7 mouse cellular contexts compared by ENCODE assay signal in the genomic region with DNA sequence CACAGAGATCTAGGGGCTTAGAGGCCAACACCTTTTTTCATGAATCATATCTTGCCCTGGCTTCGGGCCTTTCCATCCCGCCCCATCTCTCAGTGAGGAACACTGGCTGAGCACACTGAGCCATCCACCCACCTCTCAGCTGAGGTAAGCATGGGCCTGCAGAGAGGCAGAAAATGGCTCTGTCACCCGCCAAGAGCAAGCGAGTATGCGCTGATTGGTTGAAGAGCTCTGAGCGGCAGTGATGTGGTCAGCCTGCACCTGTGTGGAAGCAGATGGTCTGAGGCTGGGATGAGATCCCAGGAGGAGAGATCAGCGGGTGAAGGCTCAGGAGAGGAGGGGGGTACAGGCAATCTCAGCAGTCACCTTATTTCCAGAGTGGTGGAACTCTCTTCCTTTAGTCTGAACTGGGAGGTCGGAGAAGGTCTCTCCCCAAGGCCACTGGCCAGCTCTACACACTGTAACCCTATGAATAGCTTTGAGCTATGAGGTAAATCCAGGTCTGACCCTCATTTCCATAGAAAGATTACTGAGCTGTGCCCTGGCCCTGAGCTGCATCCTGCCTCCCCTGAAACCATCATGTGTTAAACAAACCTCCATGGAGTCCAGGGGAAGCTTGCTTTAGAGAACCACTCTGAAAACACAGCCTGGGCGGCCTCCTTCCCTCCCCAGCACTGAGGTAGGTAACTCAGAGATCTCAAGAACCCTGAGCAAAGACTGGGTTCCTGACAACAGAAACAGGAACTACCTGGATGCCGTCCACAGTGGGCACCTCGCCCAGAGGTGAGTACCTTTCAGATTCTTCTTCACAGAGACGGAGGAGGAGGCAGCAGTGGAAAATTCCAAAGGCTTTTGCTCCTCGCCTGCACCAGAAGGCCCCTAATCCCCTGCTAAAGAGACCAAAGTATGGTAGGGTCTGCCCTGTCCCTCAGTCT. TPM values are rescaled to one million over a fixed set of nuclear protein-coding genes. Genes with fewer than 3 reads are reported as not detected.
DNase-seq lines count a peak whose midpoint lies in the region; ATAC-seq and TF ChIP-seq lines count a peak whose summit lies in the region.

No protein-coding gene starts in this region.

- DNase-seq in spleen, adult 2 months (ENCODE audit: low read depth in 1 of 2, low spot score in 2 of 2) = no peak
- DNase-seq in spleen, adult 18-20 months = no peak
- DNase-seq in limb, embryonic 14.5 days (ENCODE audit: low spot score) = no peak
- DNase-seq in adrenal gland, postnatal 4 days (ENCODE audit: low spot score in 2 of 2) = no peak

- peaks cover 43% of the 10 kb centered on the region for H3K79me2 ChIP-seq in myocyte (ENCODE audit: control insufficient read depth, insufficient read depth)

- H3ac ChIP-seq in myocyte (ENCODE audit: control insufficient read depth, insufficient read length) = no peak overlapping the region

- ATAC-seq in embryonic facial prominence, embryonic 12.5 days (ENCODE audit: insufficient number of reproducible peaks, insufficient read depth, low FRiP score, low TSS enrichment) = no peak
- no peak for ATAC-seq in hindbrain, embryonic 15.5 days (ENCODE audit: low FRiP score, low read depth)
- ATAC-seq in limb, embryonic 14.5 days (ENCODE audit: low FRiP score, low read depth) = no peak

- H3K9ac ChIP-seq in embryonic facial prominence, embryonic 12.5 days = no peak overlapping the region
- H3K9ac ChIP-seq in hindbrain, embryonic 15.5 days = no peak overlapping the region
- no peak overlapping the region for H3K9ac ChIP-seq in limb, embryonic 14.5 days (ENCODE audit: low read depth, low read length, severe bottlenecking)

- 72% methylated on average over 13 of the region's 13 CpGs for WGBS in spleen, adult 2 months
- WGBS in embryonic facial prominence, embryonic 12.5 days = 64% methylated on average over 13 of the region's 13 CpGs
- 61% methylated on average over 13 of the region's 13 CpGs for WGBS in hindbrain, embryonic 15.5 days
- 68% methylated on average over 13 of the region's 13 CpGs for WGBS in limb, embryonic 14.5 days

- peak overlapping the region; percentile 49 for H3K27ac ChIP-seq in spleen, adult 2 months (ENCODE audit: insufficient read depth, low read length)
- peak overlapping the region; percentile 91 for H3K27ac ChIP-seq in embryonic facial prominence, embryonic 12.5 days
- H3K27ac ChIP-seq in hindbrain, embryonic 15.5 days (replicated peaks) = peak overlapping the region; percentile 52
- H3K27ac ChIP-seq in limb, embryonic 14.5 days (replicated peaks; ENCODE audit: low read depth, low read length) = peak overlapping the region; percentile 69

- H3K9me3 ChIP-seq in embryonic facial prominence, embryonic 12.5 days = no peaks in the 10 kb centered on the region
- no peaks in the 10 kb centered on the region for H3K9me3 ChIP-seq in hindbrain, embryonic 15.5 days
- no peaks in the 10 kb centered on the region for H3K9me3 ChIP-seq in limb, embryonic 14.5 days (ENCODE audit: control insufficient read depth, low read length)

- TF ChIP-seq POLR2A in spleen, adult 2 months (IDR thresholded peaks at IDR 0.05; ENCODE audit: low read depth, low read length) = no peak
- no peak for TF ChIP-seq POLR2A in limb, embryonic 14.5 days (IDR thresholded peaks at IDR 0.05; ENCODE audit: borderline replicate concordance, extremely low read depth, insufficient read depth, insufficient read length)
- no peak for TF ChIP-seq POLR2A in myocyte (IDR thresholded peaks at IDR 0.05; ENCODE audit: insufficient read length, low read depth)

- H3K27me3 ChIP-seq in spleen, adult 2 months (ENCODE audit: control insufficient read depth, insufficient read depth, low read length) = no peaks in the 10 kb centered on the region
- H3K27me3 ChIP-seq in embryonic facial prominence, embryonic 12.5 days = no peaks in the 10 kb centered on the region
- no peaks in the 10 kb centered on the region for H3K27me3 ChIP-seq in hindbrain, embryonic 15.5 days
- no peaks in the 10 kb centered on the region for H3K27me3 ChIP-seq in limb, embryonic 14.5 days (ENCODE audit: control insufficient read depth, insufficient read depth, low read length)
- H3K27me3 ChIP-seq in myocyte (ENCODE audit: control insufficient read depth, insufficient read depth, insufficient read length) = no peaks in the 10 kb centered on the region

- H3K4me2 ChIP-seq in embryonic facial prominence, embryonic 12.5 days (replicated peaks) = no peak overlapping the region
- no peak overlapping the region for H3K4me2 ChIP-seq in hindbrain, embryonic 15.5 days
- no peak overlapping the region for H3K4me2 ChIP-seq in limb, embryonic 14.5 days (replicated peaks; ENCODE audit: low read depth, low read length, severe bottlenecking)
- H3K4me2 ChIP-seq in myocyte (ENCODE audit: low read depth) = no peak overlapping the region

- no peak overlapping the region for H3K4me3 ChIP-seq in spleen, adult 2 months (ENCODE audit: extremely low read depth, insufficient read depth, insufficient read length)
- no peak overlapping the region for H3K4me3 ChIP-seq in embryonic facial prominence, embryonic 12.5 days
- H3K4me3 ChIP-seq in hindbrain, embryonic 15.5 days = no peak overlapping the region
- no peak overlapping the region for H3K4me3 ChIP-seq in limb, embryonic 14.5 days (replicated peaks; ENCODE audit: low read length)
- H3K4me3 ChIP-seq in myocyte = no peak overlapping the region

- H3K4me1 ChIP-seq in spleen, adult 2 months (ENCODE audit: control insufficient read depth, insufficient read depth, insufficient read length) = peaks cover 47% of the 10 kb centered on the region; the same call in 1 of the 2 replicates
- peaks cover 66% of the 10 kb centered on the region for H3K4me1 ChIP-seq in embryonic facial prominence, embryonic 12.5 days
- H3K4me1 ChIP-seq in hindbrain, embryonic 15.5 days (replicated peaks) = peaks cover 90% of the 10 kb centered on the region
- H3K4me1 ChIP-seq in limb, embryonic 14.5 days (ENCODE audit: control insufficient read depth, insufficient read depth, low read length) = peaks cover 62% of the 10 kb centered on the region

- no peaks in the 10 kb centered on the region for H3K36me3 ChIP-seq in spleen, adult 2 months (ENCODE audit: control insufficient read depth, insufficient read depth, low read length)
- no peaks in the 10 kb centered on the region for H3K36me3 ChIP-seq in embryonic facial prominence, embryonic 12.5 days
- H3K36me3 ChIP-seq in hindbrain, embryonic 15.5 days = no peaks in the 10 kb centered on the region
- no peaks in the 10 kb centered on the region for H3K36me3 ChIP-seq in limb, embryonic 14.5 days (ENCODE audit: control insufficient read depth, insufficient read depth, low read length)
- no peaks in the 10 kb centered on the region for H3K36me3 ChIP-seq in myocyte (ENCODE audit: control insufficient read depth, insufficient read depth)

- TF ChIP-seq CTCF in spleen, adult 2 months (IDR thresholded peaks at IDR 0.05; ENCODE audit: extremely low read depth, insufficient read depth, insufficient read length, insufficient replicate concordance) = no peak

TF ChIP-seq in myocyte, 11 proteins besides CTCF, POLR2A, EP300 and RAD21:
- TF ChIP-seq MAX (IDR thresholded peaks at IDR 0.05; ENCODE audit: low read depth) (no peak), REST (IDR thresholded peaks at IDR 0.05; ENCODE audit: insufficient read depth, insufficient read length) (no peak), MYOD1 (IDR thresholded peaks at IDR 0.05; ENCODE audit: control insufficient read depth in 1 of 3, insufficient read length in 2 of 3, low read depth in 2 of 3) (peak in 2 of 3 experiments; percentile 59 to 74), MYOG (IDR thresholded peaks at IDR 0.05; ENCODE audit: control insufficient read depth in 1 of 3, insufficient read depth in 1 of 3, insufficient read length in 2 of 3, low read depth in 2 of 3) (peak in 1 of 3 experiments; percentile 84)

RNA-seq across cellular contexts. Expression of a gene that starts 6.5 kb away (rescaled TPM):
- polyA plus RNA-seq in spleen, adult 2 months (2012; rRNA removed) = 52.4 and 63.2 TPM in 2 replicates
- polyA plus RNA-seq in embryonic facial prominence, embryonic 12.5 days (2016; fragmentation: Nextera tagmentation; extraction: Ambion mirVana) = 23.6 and 27.0 TPM in 2 replicates
- 16.1 and 17.9 TPM in 2 replicates for polyA plus RNA-seq in hindbrain, embryonic 15.5 days (2015; fragmentation: Nextera tagmentation; extraction: Ambion mirVana)
- 15.1 and 17.3 TPM in 2 replicates for polyA plus RNA-seq in limb, embryonic 14.5 days (2012; rRNA removed)
- polyA plus RNA-seq in limb, embryonic 14.5 days (2014; fragmentation: Nextera tagmentation; extraction: Ambion mirVana) = 20.8 and 25.0 TPM in 2 replicates
- polyA plus RNA-seq in myocyte (2012; fragmentation: generic; extraction: Trizol) = 26.5 TPM
- 10 to 100 TPM; 69.7 to 74.4 TPM for total RNA-seq in adrenal gland, postnatal 4 days (2021)

RNA-seq across cellular contexts. Expression of a gene that starts 45.3 kb away (rescaled TPM):
- polyA plus RNA-seq in spleen, adult 2 months (2012; rRNA removed) = 3.3 and 4.6 TPM in 2 replicates
- 75.7 and 79.1 TPM in 2 replicates for polyA plus RNA-seq in embryonic facial prominence, embryonic 12.5 days (2016; fragmentation: Nextera tagmentation; extraction: Ambion mirVana)
- 84.6 and 88.5 TPM in 2 replicates for polyA plus RNA-seq in hindbrain, embryonic 15.5 days (2015; fragmentation: Nextera tagmentation; extraction: Ambion mirVana)
- 39.1 and 50.9 TPM in 2 replicates for polyA plus RNA-seq in limb, embryonic 14.5 days (2012; rRNA removed)
- polyA plus RNA-seq in limb, embryonic 14.5 days (2014; fragmentation: Nextera tagmentation; extraction: Ambion mirVana) = 68.6 and 70.2 TPM in 2 replicates
- 10.8 TPM for polyA plus RNA-seq in myocyte (2012; fragmentation: generic; extraction: Trizol)
- 10 to 100 TPM; 36.0 to 36.2 TPM for total RNA-seq in adrenal gland, postnatal 4 days (2021)

RNA-seq across cellular contexts. Expression of a gene that starts 51.8 kb away (rescaled TPM):
- 7.1 and 7.2 TPM in 2 replicates for polyA plus RNA-seq in spleen, adult 2 months (2012; rRNA removed)
- 43.0 and 43.1 TPM in 2 replicates for polyA plus RNA-seq in embryonic facial prominence, embryonic 12.5 days (2016; fragmentation: Nextera tagmentation; extraction: Ambion mirVana)
- 36.2 and 38.4 TPM in 2 replicates for polyA plus RNA-seq in hindbrain, embryonic 15.5 days (2015; fragmentation: Nextera tagmentation; extraction: Ambion mirVana)
- 26.9 and 29.5 TPM in 2 replicates for polyA plus RNA-seq in limb, embryonic 14.5 days (2012; rRNA removed)
- 38.1 and 39.2 TPM in 2 replicates for polyA plus RNA-seq in limb, embryonic 14.5 days (2014; fragmentation: Nextera tagmentation; extraction: Ambion mirVana)
- polyA plus RNA-seq in myocyte (2012; fragmentation: generic; extraction: Trizol) = 20.2 TPM
- 10 to 100 TPM; 39.4 to 42.2 TPM for total RNA-seq in adrenal gland, postnatal 4 days (2021)
